Mouse (Mus musculus) limb, embryonic 15.5 days (tissue): ENCODE results near the gene Csrp1. TPM values are rescaled to one million over a fixed set of nuclear protein-coding genes. Genes with fewer than 3 reads are reported as not detected.

Experiments
- ATAC-seq: fragments of 200-750 bp; cut with Nextera tagmentation; 2 replicates; pipeline ENCODE4 v1.8.0; 2017; ENCODE audit warnings: low read depth, moderate TSS enrichment; ENCODE audit not compliant: insufficient number of reproducible peaks, low FRiP score, low TSS enrichment
- H3K27ac ChIP-seq: fragments of 300-500 bp; sonication (generic); 2 replicates; pipeline ENCODE4 v1.5.1; 2015; ENCODE audit warnings: moderate library complexity, mild to moderate bottlenecking, inconsistent platforms
- H3K27me3 ChIP-seq: fragments of 300-500 bp; sonication (generic); 2 replicates; pipeline ENCODE4 v1.6.1; 2015; ENCODE audit warnings: inconsistent platforms
- H3K36me3 ChIP-seq: fragments of 300-500 bp; sonication (generic); 2 replicates; pipeline ENCODE4 v1.6.1; 2015; ENCODE audit warnings: inconsistent platforms
- H3K4me1 ChIP-seq: fragments of 300-500 bp; sonication (generic); 2 replicates; pipeline ENCODE4 v1.6.1; 2015; ENCODE audit warnings: inconsistent platforms
- H3K4me2 ChIP-seq: fragments of 300-500 bp; sonication (generic); 2 replicates; pipeline ENCODE4 v1.6.1; 2015; ENCODE audit warnings: mild to moderate bottlenecking, inconsistent platforms
- H3K4me3 ChIP-seq: fragments of 300-500 bp; sonication (generic); 2 replicates; pipeline ENCODE4 v1.5.1; 2015; ENCODE audit warnings: mild to moderate bottlenecking, inconsistent platforms
- H3K9ac ChIP-seq: fragments of 300-500 bp; sonication (generic); 2 replicates; pipeline ENCODE4 v1.6.1; 2015; ENCODE audit warnings: inconsistent platforms
- H3K9me3 ChIP-seq: fragments of 300-500 bp; sonication (generic); 2 replicates; pipeline ENCODE4 v1.6.1; 2016; ENCODE audit warnings: inconsistent platforms
- WGBS: fragments of 180-500 bp; shearing (Covaris S2); methylation state at CpG from one replicate; pipeline ENCODE4 v1.1.7; 2015; 5-methylcytosine and 5-hydroxymethylcytosine counted together
- polyA plus RNA-seq: library from polyadenylated mRNA; unstranded; fragments of >200 nt; fragmentation: Nextera tagmentation; extraction: Ambion mirVana; gene quantifications from 2 replicates; pipeline ENCODE4 v1.2.1, GENCODE M21; 2015

The Csrp1 gene
- polyA plus RNA-seq, 1 experiment from 2014 or later = 104 TPM

DNA sequence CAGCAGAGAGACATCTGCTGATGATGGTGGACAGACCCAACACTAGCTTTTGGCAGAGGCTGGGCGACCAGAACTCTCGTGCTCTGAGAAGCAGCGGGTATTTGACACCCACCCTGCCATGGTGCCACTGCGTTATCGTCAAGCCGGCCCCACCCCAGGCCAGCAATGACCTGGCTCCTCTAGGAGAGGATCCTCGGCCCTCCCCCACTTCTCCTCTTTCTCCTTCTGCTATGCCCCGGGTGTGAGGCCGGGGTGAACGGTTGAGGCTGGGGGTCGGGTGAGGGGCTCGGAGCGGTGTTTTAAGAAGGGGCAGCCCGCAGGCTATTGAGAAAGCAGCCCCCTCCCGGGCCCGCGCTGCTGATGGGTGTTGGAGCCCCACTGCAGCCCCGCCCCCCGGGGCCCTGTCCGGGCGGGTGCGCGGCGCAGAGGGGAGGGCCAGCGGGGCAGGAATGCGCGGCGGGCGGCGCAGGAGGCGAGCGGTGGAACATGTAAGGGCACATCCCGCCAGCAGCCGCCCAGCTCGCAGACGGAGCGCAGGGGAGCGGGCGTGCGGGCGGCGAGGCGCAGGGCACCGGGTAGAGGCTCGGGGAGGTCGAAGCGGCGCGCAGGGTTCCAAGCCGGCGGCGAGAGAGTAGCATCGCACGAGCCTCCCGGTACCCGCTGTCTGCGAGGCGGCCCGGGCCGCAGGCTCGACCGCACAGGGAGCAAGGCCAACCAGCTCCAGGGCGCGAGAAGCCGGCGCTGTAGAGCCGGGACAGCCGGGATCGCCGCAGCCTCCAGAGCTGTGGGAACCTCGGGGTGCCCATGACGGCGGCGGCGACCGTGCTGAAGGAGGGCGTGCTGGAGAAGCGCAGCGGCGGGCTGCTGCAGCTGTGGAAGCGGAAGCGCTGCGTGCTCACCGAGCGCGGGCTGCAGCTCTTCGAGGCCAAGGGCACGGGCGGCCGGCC, 46.1 kb downstream of the Csrp1 start, which contains the start of gene Phlda3:
Gene Phlda3, plus strand, starts transcription at position 475 of the 947 bp plus-strand sequence.
- Histone ChIP-seq H3K4me2 (peak within 1 kb of the TSS; percentile 78), H3K9ac (peak within 1 kb of the TSS; percentile 73), H3K4me3 (peak within 1 kb of the TSS; percentile 59), H3K27me3 (no peaks in the 10 kb centered on the region), H3K36me3 (peaks cover 25% of the 10 kb centered on the region), H3K27ac (peak within 1 kb of the TSS; percentile 91), H3K9me3 (no peaks in the 10 kb centered on the region), H3K4me1 (peaks cover 61% of the 10 kb centered on the region)
- ATAC-seq = peak; percentile 88
- under 1% methylated on average over 88 of the region's 90 CpGs for WGBS

DNA sequence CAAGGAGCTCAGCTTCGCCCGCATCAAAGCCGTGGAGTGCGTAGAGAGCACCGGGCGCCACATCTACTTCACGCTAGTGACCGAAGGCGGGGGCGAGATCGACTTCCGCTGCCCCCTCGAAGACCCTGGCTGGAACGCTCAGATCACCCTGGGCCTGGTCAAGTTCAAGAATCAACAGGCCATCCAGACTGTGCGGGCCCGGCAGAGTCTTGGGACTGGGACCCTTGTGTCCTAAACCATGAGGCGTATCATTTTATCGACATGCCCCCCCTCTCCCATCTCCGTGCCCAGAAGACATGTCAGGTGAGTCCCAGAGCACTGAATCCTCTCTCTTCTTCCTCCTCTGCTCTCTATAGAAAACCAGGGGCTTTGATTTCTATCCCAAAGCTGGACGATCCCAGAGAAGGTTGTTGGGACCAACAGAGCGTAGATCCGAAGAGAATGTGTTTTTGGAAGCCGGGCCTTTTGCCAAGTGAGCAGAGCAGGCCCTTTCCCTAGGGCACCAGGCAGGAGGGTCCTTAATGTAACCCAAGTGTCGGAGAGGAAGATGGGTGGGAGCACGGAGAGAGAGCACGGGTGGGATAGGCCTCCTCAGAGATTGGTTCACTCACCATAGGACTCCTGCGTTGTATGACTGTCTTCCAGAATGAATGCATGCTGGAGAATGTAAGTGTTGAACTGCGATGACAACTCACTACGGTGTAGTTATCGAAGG, 46.9 kb downstream of the Csrp1 start:
- Histone ChIP-seq H3K9me3 (no peaks in the 10 kb centered on the region), H3K4me1 (peaks cover 69% of the 10 kb centered on the region), H3K4me2 (peak overlapping the region; percentile 78), H3K4me3 (peak overlapping the region; percentile 59), H3K9ac (peak overlapping the region; percentile 73), H3K27me3 (no peaks in the 10 kb centered on the region), H3K36me3 (peaks cover 25% of the 10 kb centered on the region), H3K27ac (peak overlapping the region; percentile 91)
- no peak for ATAC-seq
- WGBS = 13% methylated on average over 30 of the region's 30 CpGs

DNA sequence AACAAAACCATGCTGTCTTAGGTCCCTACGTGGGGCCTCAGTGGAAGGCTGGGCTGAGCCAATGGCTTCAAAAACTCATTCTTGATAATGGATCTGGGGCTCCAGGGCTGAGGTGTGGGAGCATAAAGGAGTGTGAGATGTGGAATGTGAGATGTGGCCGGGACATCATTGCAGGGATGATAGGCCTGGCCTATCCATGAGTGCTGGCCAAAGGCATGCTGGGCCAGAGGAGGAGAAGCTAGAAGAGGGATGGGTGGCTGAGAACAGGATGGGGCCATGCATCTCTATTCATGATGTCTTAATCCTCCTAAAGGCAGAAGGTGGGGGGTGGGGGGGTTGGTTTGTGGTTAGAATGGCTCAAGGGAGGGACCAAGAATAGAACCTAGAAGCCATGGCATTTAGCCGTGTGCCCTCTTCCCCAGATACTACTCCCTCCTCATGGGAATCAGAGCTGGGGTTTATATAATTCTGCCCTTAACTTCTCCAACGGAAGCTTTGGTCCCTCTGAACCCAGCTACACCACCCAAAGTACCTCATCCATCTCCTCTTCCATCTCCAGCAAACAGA, 47.5 kb downstream of the Csrp1 start:
- H3K4me1 ChIP-seq = peaks cover 72% of the 10 kb centered on the region
- H3K27me3 ChIP-seq = no peaks in the 10 kb centered on the region
- peak overlapping the region; percentile 91 for H3K27ac ChIP-seq
- 0 out of 2 replicates have a peak overlapping the region, but pooled peaks have one; percentile 73 for H3K9ac ChIP-seq
- WGBS = 58% methylated on average over 4 of the region's 4 CpGs
- H3K4me2 ChIP-seq = peak overlapping the region; percentile 78
- ATAC-seq = no peak
- peaks cover 25% of the 10 kb centered on the region for H3K36me3 ChIP-seq
- peak overlapping the region; percentile 59 for H3K4me3 ChIP-seq
- no peaks in the 10 kb centered on the region for H3K9me3 ChIP-seq

DNA sequence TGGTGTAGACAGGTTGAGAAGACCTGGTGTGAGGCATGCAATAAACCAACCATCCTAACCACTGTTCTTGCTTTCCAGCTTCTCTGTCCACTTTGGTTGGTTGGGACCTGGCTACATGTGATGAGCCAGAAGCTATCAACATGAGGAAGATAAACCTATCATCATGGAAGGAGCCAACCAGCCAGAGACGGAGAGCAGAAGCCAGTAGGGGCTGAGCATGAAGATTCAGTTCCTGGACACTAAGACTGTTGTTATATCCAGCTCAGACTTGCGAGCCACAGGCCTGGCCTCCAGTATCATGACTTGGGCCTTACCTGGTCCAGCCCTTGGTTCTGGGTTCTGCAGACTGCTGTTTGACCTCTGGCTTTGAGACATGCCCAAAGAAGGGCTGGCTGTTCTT, 48.5 kb downstream of the Csrp1 start:
- Histone ChIP-seq H3K9me3 (no peaks in the 10 kb centered on the region), H3K27ac (no peak overlapping the region), H3K36me3 (peaks cover 25% of the 10 kb centered on the region), H3K4me3 (no peak overlapping the region), H3K27me3 (no peaks in the 10 kb centered on the region), H3K4me2 (peak overlapping the region; percentile 78; the same call in 1 of the 2 replicates), H3K9ac (no peak overlapping the region), H3K4me1 (peaks cover 72% of the 10 kb centered on the region)
- ATAC-seq = no peak
- WGBS = 83% methylated on average over 2 of the region's 2 CpGs

DNA sequence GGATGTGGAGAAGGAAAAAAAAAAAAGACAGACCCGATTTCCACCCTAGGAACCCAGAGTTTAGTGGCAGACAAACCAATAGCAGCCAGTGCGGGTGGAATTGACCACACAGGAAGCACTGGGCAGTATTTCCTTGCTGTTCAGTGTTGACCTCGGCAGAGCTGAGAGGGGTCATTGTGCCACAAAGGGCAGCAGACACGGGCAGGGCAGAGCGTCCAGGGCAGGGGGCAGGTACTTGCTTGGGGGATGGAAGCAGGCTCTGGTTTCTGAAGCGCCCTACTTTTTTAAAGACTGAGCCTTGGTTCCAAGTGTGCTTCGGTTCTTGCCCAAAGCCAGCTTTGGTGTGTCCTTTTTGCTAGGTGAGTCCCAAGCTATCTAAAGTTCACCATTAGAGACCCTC, 50.4 kb downstream of the Csrp1 start:
- Histone ChIP-seq H3K27ac (peak overlapping the region; percentile 74), H3K4me3 (no peak overlapping the region), H3K9ac (no peak overlapping the region), H3K4me1 (peaks cover 60% of the 10 kb centered on the region), H3K27me3 (no peaks in the 10 kb centered on the region), H3K9me3 (no peaks in the 10 kb centered on the region), H3K36me3 (peaks cover 25% of the 10 kb centered on the region), H3K4me2 (no peak overlapping the region)
- ATAC-seq = no peak
- 70% methylated on average over 7 of the region's 7 CpGs for WGBS

DNA sequence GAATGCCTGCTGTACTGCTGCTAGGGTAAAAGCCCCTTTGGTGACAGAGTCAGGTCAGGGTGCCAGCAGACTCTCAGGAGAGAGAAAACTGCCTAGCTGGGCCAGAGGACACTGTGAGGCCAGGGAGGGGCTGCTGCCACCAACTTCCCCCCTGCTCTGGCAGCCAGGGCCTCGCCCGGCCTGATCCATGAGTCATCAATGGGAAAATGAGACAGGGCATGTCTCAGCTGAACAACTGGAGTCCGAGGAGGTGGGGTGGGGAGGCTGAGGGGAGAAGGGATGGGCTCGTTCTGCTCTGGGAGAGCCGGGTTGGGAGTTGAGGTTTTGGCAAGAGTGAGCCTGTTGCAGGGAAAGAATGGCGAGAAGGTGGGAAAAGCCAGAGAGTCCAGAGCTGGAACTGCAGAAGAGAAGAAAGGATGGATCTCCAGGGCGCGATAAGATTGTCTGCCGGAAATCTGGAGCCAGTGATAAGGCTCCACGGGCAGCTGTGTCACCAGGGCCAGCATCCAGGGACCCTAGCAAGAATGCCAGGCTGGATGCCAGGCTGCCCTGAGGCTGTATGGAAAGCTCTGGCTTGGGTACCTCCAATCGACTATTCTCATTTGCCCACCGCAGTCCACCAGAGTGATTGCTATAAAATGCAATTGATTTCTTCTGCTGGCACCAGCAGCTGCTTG, 51.2 kb downstream of the Csrp1 start:
- Histone ChIP-seq H3K27me3 (no peaks in the 10 kb centered on the region), H3K36me3 (peaks cover 25% of the 10 kb centered on the region), H3K9me3 (no peaks in the 10 kb centered on the region), H3K4me2 (no peak overlapping the region), H3K27ac (peak overlapping the region; percentile 74), H3K4me1 (peaks cover 53% of the 10 kb centered on the region), H3K9ac (no peak overlapping the region), H3K4me3 (no peak overlapping the region)
- WGBS = 25% methylated on average over 12 of the region's 12 CpGs
- ATAC-seq = peak; percentile 67

DNA sequence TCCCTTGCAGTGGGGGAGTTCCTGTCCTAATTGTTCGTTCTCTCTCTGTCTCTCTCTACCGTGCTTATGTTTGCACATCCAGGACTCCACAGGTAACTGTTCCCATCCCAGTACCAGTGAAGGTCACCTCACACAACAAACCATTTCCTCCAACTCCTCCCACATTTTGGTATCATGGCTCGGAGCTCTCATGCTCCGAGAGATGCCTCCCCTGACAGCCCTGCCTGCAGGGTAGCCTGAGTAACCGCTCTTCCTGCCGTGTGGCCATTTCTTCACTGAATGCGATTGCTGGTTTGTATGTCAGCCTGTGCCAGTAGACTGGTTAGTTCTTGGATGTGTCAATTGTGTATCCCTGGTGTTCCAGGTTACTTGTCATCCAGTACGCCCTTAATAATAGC, 51.7 kb downstream of the Csrp1 start:
- ATAC-seq = no peak
- Histone ChIP-seq H3K36me3 (peaks cover 25% of the 10 kb centered on the region), H3K9me3 (no peaks in the 10 kb centered on the region), H3K27ac (peak overlapping the region; percentile 74), H3K4me2 (no peak overlapping the region), H3K4me1 (peaks cover 51% of the 10 kb centered on the region), H3K4me3 (no peak overlapping the region), H3K27me3 (no peaks in the 10 kb centered on the region), H3K9ac (no peak overlapping the region)
- 63% methylated on average over 8 of the region's 8 CpGs for whole genome bisulfite sequencing

DNA sequence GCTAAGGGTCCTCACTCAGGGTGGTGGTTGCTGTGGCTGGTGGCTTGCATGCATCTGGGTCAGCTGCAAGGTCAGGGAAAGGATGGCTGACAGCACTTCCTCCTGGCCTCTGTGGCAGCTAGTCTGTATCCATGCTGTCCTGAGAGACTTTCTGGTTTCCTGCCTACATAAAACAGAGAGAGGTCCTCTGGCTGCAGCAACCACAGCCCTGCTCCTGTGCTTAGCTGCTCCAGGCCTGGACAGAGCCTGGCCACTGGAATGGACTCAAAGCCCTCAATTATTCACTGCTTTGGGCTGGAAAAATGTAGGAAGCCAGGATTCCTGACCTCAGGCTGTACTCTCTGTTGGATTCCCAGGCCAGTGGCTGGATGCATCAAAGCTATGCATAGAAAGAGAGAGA, 56.7 kb downstream of the Csrp1 start:
- no peak for ATAC-seq
- Histone ChIP-seq H3K27me3 (no peaks in the 10 kb centered on the region), H3K9ac (no peak overlapping the region), H3K4me3 (no peak overlapping the region), H3K36me3 (no peaks in the 10 kb centered on the region), H3K4me2 (no peak overlapping the region), H3K27ac (peak overlapping the region; percentile 50; the same call in 1 of the 2 replicates), H3K9me3 (no peaks in the 10 kb centered on the region), H3K4me1 (peaks cover 26% of the 10 kb centered on the region)

DNA sequence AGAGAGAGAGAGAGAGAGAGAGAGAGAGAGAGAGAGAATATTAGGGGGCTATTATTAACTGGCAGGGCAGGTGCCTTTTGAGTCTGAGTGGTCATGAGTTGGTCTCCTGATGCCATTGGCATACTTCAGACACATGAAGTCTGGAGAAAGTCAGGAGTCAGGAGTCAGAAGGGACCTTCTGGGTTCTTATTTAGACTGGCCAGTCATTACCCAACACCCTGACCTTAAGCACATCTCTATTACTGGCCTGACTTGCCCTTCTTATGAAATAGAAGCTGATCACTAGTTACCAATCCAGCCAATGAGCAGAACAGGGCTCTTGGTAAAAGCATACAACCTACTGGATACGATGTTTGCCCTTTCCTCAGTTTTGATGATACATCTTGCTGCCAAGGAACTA, 57.2 kb downstream of the Csrp1 start:
- Histone ChIP-seq H3K4me1 (peaks cover 23% of the 10 kb centered on the region), H3K4me3 (no peak overlapping the region), H3K36me3 (no peaks in the 10 kb centered on the region), H3K4me2 (no peak overlapping the region), H3K27me3 (no peaks in the 10 kb centered on the region), H3K9me3 (no peaks in the 10 kb centered on the region), H3K27ac (no peak overlapping the region), H3K9ac (no peak overlapping the region)
- no peak for ATAC-seq
- 91% methylated on average over 1 of the region's 1 CpGs for WGBS

DNA sequence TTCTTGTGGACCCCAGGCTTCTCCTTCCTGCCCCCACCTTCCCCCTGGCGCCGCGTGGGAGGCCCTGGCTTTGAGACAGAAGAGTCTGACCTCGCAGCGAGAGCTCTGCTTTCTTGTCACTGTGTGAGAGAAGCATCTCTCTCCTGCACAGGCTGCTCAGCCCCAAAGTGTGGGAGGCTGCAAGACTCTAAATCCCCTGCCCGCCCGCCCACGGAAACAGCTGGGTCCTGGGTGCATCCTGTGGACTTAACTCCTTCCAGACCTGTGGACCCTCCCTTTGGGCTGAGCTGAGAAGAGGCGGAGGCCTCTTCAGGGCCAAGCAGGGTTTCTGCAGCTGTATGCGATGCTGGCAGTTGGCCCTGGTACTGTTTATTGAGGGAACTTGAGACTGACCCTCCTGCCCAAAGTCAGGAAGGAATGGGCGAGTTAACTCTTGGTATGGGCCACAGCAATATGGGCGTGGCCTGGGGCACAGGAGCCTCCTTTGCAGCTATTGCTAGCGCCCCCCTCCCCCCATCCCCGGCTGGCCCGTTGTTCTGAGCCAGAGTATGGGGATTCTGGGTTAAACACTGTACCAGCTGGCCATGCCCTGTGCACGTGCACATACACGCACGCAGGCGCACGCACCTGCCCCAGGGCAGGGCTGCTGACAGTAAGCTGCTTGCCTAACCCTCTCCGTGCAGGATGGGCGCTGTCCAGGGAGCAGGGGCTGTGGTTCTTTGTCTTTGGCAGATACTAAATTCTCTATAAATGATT, 59.1 kb downstream of the Csrp1 start, which contains the start of gene Tnni1:
Gene Tnni1, plus strand, starts transcription at position 655 of the 756 bp plus-strand sequence.
- Histone ChIP-seq H3K4me1 (peaks cover 22% of the 10 kb centered on the region), H3K9ac (no peak within 1 kb of the TSS), H3K27ac (peak within 1 kb of the TSS; percentile 73), H3K9me3 (no peaks in the 10 kb centered on the region), H3K27me3 (no peaks in the 10 kb centered on the region), H3K4me2 (peak within 1 kb of the TSS; percentile 27; the same call in 1 of the 2 replicates), H3K4me3 (no peak within 1 kb of the TSS; the same call in 1 of the 2 replicates), H3K36me3 (no peaks in the 10 kb centered on the region)
- 17% methylated on average over 22 of the region's 22 CpGs for WGBS
- ATAC-seq = peak; percentile 72

DNA sequence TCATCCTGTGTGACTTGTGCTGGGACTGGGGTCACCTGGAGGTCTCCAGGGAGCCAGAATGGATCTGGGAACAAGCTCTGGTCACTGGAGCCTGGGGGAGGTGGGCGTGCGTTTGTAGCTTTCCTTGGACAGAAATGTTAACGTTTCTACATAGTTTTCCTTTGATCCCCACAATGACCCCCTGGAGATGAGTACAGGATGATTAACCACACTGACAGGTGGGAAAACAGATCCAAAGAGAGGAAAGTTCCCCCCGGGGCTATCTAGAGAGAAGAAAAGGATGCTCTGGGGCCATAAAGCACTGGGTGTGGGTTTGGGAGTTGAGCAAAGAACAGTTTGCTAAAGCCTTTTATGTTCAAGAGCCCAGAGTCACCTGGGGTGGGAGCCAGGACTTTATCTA, 60.8 kb downstream of the Csrp1 start:
- no peak overlapping the region for H3K4me3 ChIP-seq
- no peaks in the 10 kb centered on the region for H3K36me3 ChIP-seq
- no peaks in the 10 kb centered on the region for H3K9me3 ChIP-seq
- no peak for ATAC-seq
- no peak overlapping the region for H3K4me2 ChIP-seq
- H3K4me1 ChIP-seq = peaks cover 22% of the 10 kb centered on the region
- 28% methylated on average over 4 of the region's 4 CpGs for WGBS
- no peak overlapping the region for H3K9ac ChIP-seq
- H3K27ac ChIP-seq = no peak overlapping the region
- no peaks in the 10 kb centered on the region for H3K27me3 ChIP-seq
